9 mouse cellular contexts compared by ENCODE assay signal in the genomic region with DNA sequence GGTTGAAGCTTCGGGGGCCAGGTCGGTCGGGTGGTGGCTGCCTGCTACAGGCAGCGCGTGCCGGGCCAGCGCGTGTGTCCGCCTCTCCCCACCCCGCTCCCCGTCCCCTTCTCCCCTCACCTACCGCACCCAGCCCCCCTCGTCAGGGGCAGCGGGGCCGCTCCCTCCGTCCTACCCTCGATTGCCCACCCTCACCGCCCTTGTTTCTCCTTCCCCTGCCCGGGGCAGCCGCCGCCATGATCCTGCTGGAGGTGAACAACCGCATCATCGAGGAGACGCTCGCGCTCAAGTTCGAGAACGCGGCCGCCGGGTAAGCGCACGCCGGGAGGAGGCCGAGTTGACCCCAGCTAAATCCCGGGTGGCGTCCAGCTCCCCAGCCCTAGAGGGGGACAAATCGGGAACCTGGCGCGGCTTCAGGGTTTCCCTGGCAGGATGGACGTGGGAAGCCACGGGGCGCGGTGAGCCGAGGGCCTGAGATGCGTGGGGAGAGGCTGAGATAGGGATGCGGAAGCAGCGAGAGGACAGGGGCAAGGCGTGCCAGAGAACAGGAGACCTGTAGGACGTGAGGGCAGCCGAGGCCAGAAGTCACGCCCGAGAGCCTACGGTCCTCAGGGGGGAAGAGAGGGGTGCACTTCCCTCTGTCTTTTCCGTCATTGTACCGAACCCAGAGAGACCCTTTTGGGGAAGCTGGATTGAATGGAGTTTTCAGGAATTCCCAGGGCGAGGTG. TPM values are rescaled to one million over a fixed set of nuclear protein-coding genes. Genes with fewer than 3 reads are reported as not detected.
DNase-seq lines count a peak whose midpoint lies in the region; ATAC-seq and TF ChIP-seq lines count a peak whose summit lies in the region.
"Had no signal": no experiment of that assay in that cellular context is flagged by ENCODE, and none has a peak within 500 bp of the region (broad histone marks: within the 10 kb centered on the region; RNA-seq: fewer than 3 reads in every experiment).

No protein-coding gene starts in this region.

- intact Hi-C loops in gastrocnemius, adult 2 months (cut with DNase I), result loop anchor here (2.0 kb wide), 1 partner anchor 48 kb away; the partner anchor contains the start of genes Aamp and Pnkd

- peaks cover 3% of the 10 kb centered on the region; the same call in 1 of the 2 replicates for H3K36me3 ChIP-seq in liver, embryonic 13.5 days

- no peaks in the 10 kb centered on the region for H3K9me3 ChIP-seq in liver, embryonic 13.5 days (replicated peaks)

- peak overlapping the region; percentile 85 for H3K4me3 ChIP-seq in gastrocnemius, adult 2 months
- peak overlapping the region; percentile 99 for H3K4me3 ChIP-seq in liver, embryonic 13.5 days (replicated peaks)

- WGBS in liver, embryonic 13.5 days (ENCODE audit: insufficient replicate concordance), result under 1% methylated on average over 53 of the region's 57 CpGs

- H3K27ac ChIP-seq in gastrocnemius, adult 2 months, result peak overlapping the region; percentile 93
- peak overlapping the region; percentile 96 for H3K27ac ChIP-seq in liver, embryonic 13.5 days

- peak overlapping the region; percentile 90 for H3K4me2 ChIP-seq in liver, embryonic 13.5 days

- peaks cover 55% of the 10 kb centered on the region for H3K4me1 ChIP-seq in liver, embryonic 13.5 days (replicated peaks)

- DNase-seq in layer of hippocampus, adult 11-12 months (ENCODE audit: low spot score), result peak; percentile 35
- no peak for DNase-seq in layer of hippocampus, adult 18-20 months (ENCODE audit: low spot score in 2 of 2)
- DNase-seq in brain, embryonic 14.5 days (ENCODE audit: low read depth), result peak; percentile 21
- no peak for DNase-seq in gastrocnemius, adult 2 months
- DNase-seq in induced T-regulatory cell, adult 2 months (ENCODE audit: low read depth), result peak; percentile 74
- peak; percentile 62 for DNase-seq in liver, embryonic 13.5 days
- peak; percentile 62 for DNase-seq in testis, postnatal 14 days (ENCODE audit: low spot score)

- TF ChIP-seq POLR2A in brain, embryonic 14.5 days (IDR thresholded peaks at IDR 0.05; ENCODE audit: borderline replicate concordance, extremely low read depth, insufficient read depth, insufficient read length, poor library complexity, severe bottlenecking), result no peak

- TF ChIP-seq CTCF in brain, embryonic 14.5 days (IDR thresholded peaks at IDR 0.05; ENCODE audit: borderline replicate concordance, extremely low read depth, insufficient read depth, insufficient read length), result no peak
- TF ChIP-seq CTCF in gastrocnemius, adult 2 months (IDR thresholded peaks at IDR 0.05), result no peak

- H3K9ac ChIP-seq in liver, embryonic 13.5 days, result peak overlapping the region; percentile 99

- H3K27me3 ChIP-seq in liver, embryonic 13.5 days, result no peaks in the 10 kb centered on the region

- ATAC-seq in liver, embryonic 13.5 days (ENCODE audit: low read depth), result peak; percentile 61
- peak; percentile 61 for ATAC-seq in monocyte, adult 5-6 weeks (replicated peaks; ENCODE audit: insufficient number of reproducible peaks, low FRiP score, low TSS enrichment, poor library complexity, severe bottlenecking)

RNA-seq across cellular contexts. Expression of gene Arpc2, which starts 0.9 kb away (rescaled TPM):
- total RNA-seq in layer of hippocampus, adult 18-20 months (2021), result 100 to 1,000 TPM; 376 to 401 TPM
- 213 and 224 TPM in 2 replicates for polyA plus RNA-seq in brain, embryonic 14.5 days (2012; rRNA removed)
- 10 to 100 TPM; 58.8 to 78.5 TPM for total RNA-seq in gastrocnemius, adult 2 months (2021)
- polyA plus RNA-seq in liver, embryonic 13.5 days (2015; fragmentation: Nextera tagmentation; extraction: Ambion mirVana), result 226 and 264 TPM in 2 replicates
- 755 to 1,060 TPM (median 1,019 TPM) in 3 replicates for total RNA-seq in monocyte, adult 5-6 weeks (2017)

RNA-seq across cellular contexts. Expression of gene Gpbar1, which starts 41.6 kb away (rescaled TPM):
- total RNA-seq in layer of hippocampus, adult 18-20 months (2021), result not detected
- 0.10 and 0.15 TPM in 2 replicates for polyA plus RNA-seq in brain, embryonic 14.5 days (2012; rRNA removed)
- not detected for total RNA-seq in gastrocnemius, adult 2 months (2021)
- polyA plus RNA-seq in liver, embryonic 13.5 days (2015; fragmentation: Nextera tagmentation; extraction: Ambion mirVana), result 0.64 and 0.75 TPM in 2 replicates
- not detected in 3 replicates for total RNA-seq in monocyte, adult 5-6 weeks (2017)
- total RNA-seq: adrenal gland, adult 18-20 months had no signal

RNA-seq across cellular contexts. Expression of gene Cxcr1, which starts 42.3 kb away (rescaled TPM):
- not detected for total RNA-seq in layer of hippocampus, adult 18-20 months (2021)
- polyA plus RNA-seq in brain, embryonic 14.5 days (2012; rRNA removed), result not detected in 2 replicates
- total RNA-seq in gastrocnemius, adult 2 months (2021), result not detected
- not detected in 2 replicates for polyA plus RNA-seq in liver, embryonic 13.5 days (2015; fragmentation: Nextera tagmentation; extraction: Ambion mirVana)
- total RNA-seq in monocyte, adult 5-6 weeks (2017), result not detected in 3 replicates
- total RNA-seq: adrenal gland, adult 18-20 months had no signal

RNA-seq across cellular contexts. Expression of gene Aamp, which starts 47.8 kb away (rescaled TPM):
- 100 to 1,000 TPM; 163 to 168 TPM for total RNA-seq in layer of hippocampus, adult 18-20 months (2021)
- polyA plus RNA-seq in brain, embryonic 14.5 days (2012; rRNA removed), result 161 and 167 TPM in 2 replicates
- 10 to 100 TPM; 69.4 to 76.1 TPM for total RNA-seq in gastrocnemius, adult 2 months (2021)
- polyA plus RNA-seq in liver, embryonic 13.5 days (2015; fragmentation: Nextera tagmentation; extraction: Ambion mirVana), result 104 and 107 TPM in 2 replicates
- 105 to 159 TPM (median 131 TPM) in 3 replicates for total RNA-seq in monocyte, adult 5-6 weeks (2017)

RNA-seq across cellular contexts. Expression of gene Pnkd, which starts 48.0 kb away (rescaled TPM):
- total RNA-seq in layer of hippocampus, adult 18-20 months (2021), result 100 to 1,000 TPM; 192 to 206 TPM
- polyA plus RNA-seq in brain, embryonic 14.5 days (2012; rRNA removed), result 58.5 and 63.2 TPM in 2 replicates
- 10 to 100 TPM; 45.4 to 70.5 TPM for total RNA-seq in gastrocnemius, adult 2 months (2021)
- 36.5 and 39.8 TPM in 2 replicates for polyA plus RNA-seq in liver, embryonic 13.5 days (2015; fragmentation: Nextera tagmentation; extraction: Ambion mirVana)
- 14.7 to 18.6 TPM (median 17.1 TPM) in 3 replicates for total RNA-seq in monocyte, adult 5-6 weeks (2017)

Comparison
In these comparisons a context has a peak if more than half of its experiments do, and no peak if none do; other contexts are left out.
1. DNase-seq: peak in layer of hippocampus, adult 11-12 months (single experiment), brain, embryonic 14.5 days (single experiment), induced T-regulatory cell, adult 2 months (single experiment), liver, embryonic 13.5 days (single experiment) and testis, postnatal 14 days (single experiment); none in layer of hippocampus, adult 18-20 months (0 of 2) and gastrocnemius, adult 2 months (single experiment).